Mouse (Mus musculus) CH12.LX (cell line): Measurements from ENCODE around the gene Rora.

Experiments
- CTCF ChIP-seq, 2 experiments: IDR thresholded peaks in 1 of 2; conservative IDR thresholded peaks in 1 of 2; 2 replicates each; pipeline ENCODE4 v1.5.1; 2011 to 2012; ENCODE audit warnings: low read depth in 2 of 2, low read length in 2 of 2, improper control_type of control experiment in 1 of 2, inconsistent platforms in 1 of 2, mild to moderate bottlenecking in 1 of 2, moderate library complexity in 1 of 2
- E2F4 ChIP-seq: IDR thresholded peaks from 2 replicates; pipeline ENCODE4 v1.6.1; 2011; ENCODE audit warnings: low read depth, low read length, improper control_type of control experiment; ENCODE audit not compliant: insufficient replicate concordance
- GABPA ChIP-seq: IDR thresholded peaks from 2 replicates; pipeline ENCODE4 v1.6.1; 2012; ENCODE audit warnings: low read depth, low read length, improper control_type of control experiment, inconsistent platforms; ENCODE audit not compliant: insufficient replicate concordance
- JUN ChIP-seq: IDR thresholded peaks from 2 replicates; pipeline ENCODE4 v1.6.1; 2011; ENCODE audit warnings: low read depth, mild to moderate bottlenecking, low read length, improper control_type of control experiment, moderate library complexity; ENCODE audit not compliant: insufficient read depth
- MAFK ChIP-seq: IDR thresholded peaks from 2 replicates; pipeline ENCODE4 v1.6.1; 2011; ENCODE audit warnings: low read length, improper control_type of control experiment; ENCODE audit not compliant: insufficient replicate concordance
- MAX ChIP-seq: IDR thresholded peaks from 2 replicates; pipeline ENCODE4 v1.6.1; 2011; ENCODE audit warnings: low read length, improper control_type of control experiment
- POLR2A ChIP-seq: IDR thresholded peaks from 2 replicates; pipeline ENCODE4 v1.6.1; 2011; ENCODE audit warnings: low read depth, mild to moderate bottlenecking, improper control_type of control experiment, low read length
- TBP ChIP-seq: conservative IDR thresholded peaks from 2 replicates; pipeline ENCODE4 v1.6.1; 2011; ENCODE audit warnings: low read depth, low read length, improper control_type of control experiment
- TCF12 ChIP-seq: IDR thresholded peaks from 2 replicates; pipeline ENCODE4 v1.6.1; 2014; ENCODE audit warnings: low read depth, mild to moderate bottlenecking, inconsistent platforms, low read length, improper control_type of control experiment
- UBTF ChIP-seq: IDR thresholded peaks from 2 replicates; pipeline ENCODE4 v1.6.1; 2012; ENCODE audit warnings: low read depth, mild to moderate bottlenecking, inconsistent platforms, low read length, improper control_type of control experiment, moderate library complexity
- USF1 ChIP-seq: IDR thresholded peaks from 2 replicates; pipeline ENCODE4 v1.6.1; 2014; ENCODE audit warnings: low read depth, mild to moderate bottlenecking, inconsistent platforms, low read length, improper control_type of control experiment
- USF2 ChIP-seq: conservative IDR thresholded peaks from 2 replicates; pipeline ENCODE4 v1.6.1; 2011; ENCODE audit warnings: low read depth, low read length, improper control_type of control experiment
- ZC3H11A ChIP-seq: IDR thresholded peaks from 2 replicates; pipeline ENCODE4 v1.6.1; 2012; ENCODE audit warnings: low read depth, mild to moderate bottlenecking, inconsistent platforms, low read length, improper control_type of control experiment
- ZNF384 ChIP-seq: IDR thresholded peaks from 2 replicates; pipeline ENCODE4 v1.6.1; 2012; ENCODE audit warnings: low read depth, low read length, improper control_type of control experiment, inconsistent platforms

GRCm38 (mm10) chr9:68716961-68717360, 63.4 kb downstream of the Rora start:
- TF ChIP-seq CTCF (conservative IDR thresholded peaks at IDR 0.05 in 1 of 2, IDR thresholded peaks at IDR 0.05 in 1 of 2; ENCODE audit: low read depth in 2 of 2, low read length in 2 of 2) (peak in 1 of 2 experiments; percentile 50; a peak in 2 of 4 replicates), UBTF (no peak), TCF12 (no peak), MAFK (no peak), MAX (no peak), ZNF384 (no peak), POLR2A (no peak), USF1 (no peak), JUN (no peak), TBP (no peak), ZC3H11A (no peak), USF2 (no peak), E2F4 (no peak), GABPA (no peak)
